Mouse (Mus musculus): Measurements from ENCODE around the gene Agpat4. TPM values are rescaled to one million over a fixed set of nuclear protein-coding genes. Genes with fewer than 3 reads are reported as not detected.
A peak's percentile ranks its signal among the peaks of the same experiment; 100 is the strongest.

Gene Agpat4
- polyA plus RNA-seq, 1 experiment, result 50.1 TPM

- TF ChIP-seq CTCF (IDR thresholded peaks at IDR 0.05; ENCODE audit: borderline replicate concordance, insufficient read depth, low read depth, low read length), result no peak
- TF ChIP-seq POLR2A (IDR thresholded peaks at IDR 0.05; ENCODE audit: borderline replicate concordance, insufficient read depth, low read length), result no peak
- Histone ChIP-seq H3K27me3 (ENCODE audit: control insufficient read depth, insufficient read depth, low read length) (no peaks in the 10 kb centered on the region), H3K4me3 (replicated peaks; ENCODE audit: insufficient read depth, low read depth, low read length) (no peak overlapping the region), H3K27ac (ENCODE audit: insufficient read depth, low read length) (no peak overlapping the region), H3K4me1 (ENCODE audit: control insufficient read depth, insufficient read depth, low read length) (peaks cover 23% of the 10 kb centered on the region)
- 97% methylated on average over 3 of the region's 3 CpGs for WGBS
- DNase-seq, result no peak
Measured at GRCm38 (mm10) chr17:12156661-12157060, 38.2 kb downstream of the Agpat4 start.

GRCm38 (mm10) chr17:12157203-12157602 is 38.7 kb downstream of the Agpat4 start:
- no peaks in the 10 kb centered on the region for H3K27me3 ChIP-seq (ENCODE audit: control insufficient read depth, insufficient read depth, low read length)
- no peak overlapping the region for H3K27ac ChIP-seq (ENCODE audit: insufficient read depth, low read length)
- no peak for TF ChIP-seq CTCF (IDR thresholded peaks at IDR 0.05; ENCODE audit: borderline replicate concordance, insufficient read depth, low read depth, low read length)
- DNase-seq, result peak in 1 of 2 experiments; percentile 42
- H3K4me1 ChIP-seq (ENCODE audit: control insufficient read depth, insufficient read depth, low read length), result peaks cover 23% of the 10 kb centered on the region
- WGBS, result 74% methylated on average over 2 of the region's 2 CpGs
- no peak overlapping the region for H3K4me3 ChIP-seq (replicated peaks; ENCODE audit: insufficient read depth, low read depth, low read length)

DNA sequence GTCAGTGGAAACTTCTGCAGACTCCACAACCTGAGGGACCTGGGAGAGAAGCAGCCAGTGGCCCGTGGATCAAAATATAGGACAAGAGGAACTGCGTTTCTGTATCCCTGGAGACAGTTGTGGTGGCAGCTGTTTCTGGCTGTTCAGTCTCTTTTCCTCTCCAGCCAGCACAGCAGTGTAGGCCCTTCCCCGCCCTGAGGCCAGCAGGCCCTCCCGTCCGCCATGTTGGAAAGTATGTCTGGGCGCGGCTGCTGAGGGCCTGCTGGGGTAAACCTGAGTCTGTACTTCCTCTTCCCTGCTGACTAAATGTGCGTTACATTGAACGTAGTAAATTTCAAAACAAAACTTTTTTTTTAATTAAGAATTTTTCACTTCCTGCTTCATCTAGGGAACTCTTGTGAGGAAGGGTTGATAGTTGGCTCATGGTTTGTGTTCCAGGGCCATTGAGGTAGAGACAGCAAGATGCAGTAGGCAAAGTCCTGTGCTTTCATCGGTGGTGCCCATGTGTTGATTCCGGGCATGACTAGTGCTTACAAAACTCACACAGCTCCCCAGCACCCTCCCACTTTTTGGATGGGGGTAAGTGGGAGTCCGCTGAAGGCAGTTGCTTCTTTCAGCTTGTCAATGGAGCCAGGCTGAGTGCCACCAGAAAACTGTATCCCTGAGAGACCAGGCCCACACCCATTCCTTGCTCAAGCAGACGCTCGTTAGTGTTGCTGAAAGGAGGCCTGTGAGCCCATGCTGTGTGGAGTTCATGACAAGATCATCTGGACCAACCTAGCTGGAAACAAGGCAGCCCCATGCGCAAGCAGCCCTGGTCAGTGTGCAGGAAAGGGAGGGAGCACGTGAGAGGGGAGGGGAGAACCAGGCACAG is 40.9 kb downstream of the Agpat4 start:
- no peaks in the 10 kb centered on the region for H3K27me3 ChIP-seq (ENCODE audit: control insufficient read depth, insufficient read depth, low read length)
- no peak for DNase-seq
- H3K4me1 ChIP-seq (ENCODE audit: control insufficient read depth, insufficient read depth, low read length), result peaks cover 23% of the 10 kb centered on the region
- H3K27ac ChIP-seq (ENCODE audit: insufficient read depth, low read length), result no peak overlapping the region
- TF ChIP-seq POLR2A (IDR thresholded peaks at IDR 0.05; ENCODE audit: borderline replicate concordance, insufficient read depth, low read length) (no peak), CTCF (IDR thresholded peaks at IDR 0.05; ENCODE audit: borderline replicate concordance, insufficient read depth, low read depth, low read length) (no peak)
- WGBS, result 85% methylated on average over 16 of the region's 16 CpGs
- H3K4me3 ChIP-seq (replicated peaks; ENCODE audit: insufficient read depth, low read depth, low read length), result no peak overlapping the region

DNA sequence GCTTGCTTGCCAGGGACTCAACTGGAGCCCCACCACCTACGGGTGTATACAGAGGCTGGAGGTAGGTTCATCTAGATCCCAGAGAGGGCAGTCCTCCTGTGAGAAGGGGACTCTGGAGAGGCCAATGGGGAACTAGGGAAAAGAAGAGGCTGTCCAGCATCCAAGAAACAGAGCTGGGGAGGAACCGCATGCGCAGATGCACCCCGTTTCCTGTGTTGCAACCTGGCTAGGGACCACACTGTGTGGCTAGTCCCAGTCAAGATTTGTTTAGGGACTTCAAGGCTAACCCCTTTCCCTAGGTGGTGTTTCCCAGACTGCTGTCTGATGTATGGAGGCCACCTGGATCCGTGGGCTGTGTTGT is 41.5 kb downstream of the Agpat4 start:
- TF ChIP-seq CTCF (IDR thresholded peaks at IDR 0.05; ENCODE audit: borderline replicate concordance, insufficient read depth, low read depth, low read length) (no peak), POLR2A (IDR thresholded peaks at IDR 0.05; ENCODE audit: borderline replicate concordance, insufficient read depth, low read length) (no peak)
- DNase-seq, result no peak
- Histone ChIP-seq H3K27ac (ENCODE audit: insufficient read depth, low read length) (no peak overlapping the region), H3K4me1 (ENCODE audit: control insufficient read depth, insufficient read depth, low read length) (peaks cover 23% of the 10 kb centered on the region), H3K27me3 (ENCODE audit: control insufficient read depth, insufficient read depth, low read length) (no peaks in the 10 kb centered on the region), H3K4me3 (replicated peaks; ENCODE audit: insufficient read depth, low read depth, low read length) (no peak overlapping the region)
- WGBS, result 71% methylated on average over 5 of the region's 5 CpGs

- peak in 1 of 2 experiments; percentile 62 for DNase-seq
- no peak overlapping the region for H3K4me3 ChIP-seq (replicated peaks; ENCODE audit: insufficient read depth, low read depth, low read length)
- 20% methylated on average over 2 of the region's 2 CpGs for WGBS
Measured at GRCm38 (mm10) chr17:12160540-12160939, 42.0 kb downstream of the Agpat4 start.

GRCm38 (mm10) chr17:12160984-12161764 is 42.7 kb downstream of the Agpat4 start:
- TF ChIP-seq POLR2A (IDR thresholded peaks at IDR 0.05; ENCODE audit: borderline replicate concordance, insufficient read depth, low read length) (no peak), CTCF (IDR thresholded peaks at IDR 0.05; ENCODE audit: borderline replicate concordance, insufficient read depth, low read depth, low read length) (no peak)
- peaks cover 19% of the 10 kb centered on the region for H3K4me1 ChIP-seq (ENCODE audit: control insufficient read depth, insufficient read depth, low read length)
- no peak for DNase-seq
- no peak overlapping the region for H3K27ac ChIP-seq (ENCODE audit: insufficient read depth, low read length)
- H3K4me3 ChIP-seq (replicated peaks; ENCODE audit: insufficient read depth, low read depth, low read length), result no peak overlapping the region
- no peaks in the 10 kb centered on the region for H3K27me3 ChIP-seq (ENCODE audit: control insufficient read depth, insufficient read depth, low read length)
- 85% methylated on average over 13 of the region's 13 CpGs for WGBS

More at GRCm38 (mm10) chr17:12160540-12160939, 42.0 kb downstream of the Agpat4 start:
- Histone ChIP-seq H3K4me1 (ENCODE audit: control insufficient read depth, insufficient read depth, low read length) (peaks cover 23% of the 10 kb centered on the region), H3K27ac (ENCODE audit: insufficient read depth, low read length) (no peak overlapping the region), H3K27me3 (ENCODE audit: control insufficient read depth, insufficient read depth, low read length) (no peaks in the 10 kb centered on the region)
- TF ChIP-seq POLR2A (IDR thresholded peaks at IDR 0.05; ENCODE audit: borderline replicate concordance, insufficient read depth, low read length) (no peak), CTCF (IDR thresholded peaks at IDR 0.05; ENCODE audit: borderline replicate concordance, insufficient read depth, low read depth, low read length) (no peak)

- TF ChIP-seq CTCF (IDR thresholded peaks at IDR 0.05; ENCODE audit: borderline replicate concordance, insufficient read depth, low read depth, low read length), result no peak
- no peak overlapping the region for H3K4me3 ChIP-seq (replicated peaks; ENCODE audit: insufficient read depth, low read depth, low read length)
- 89% methylated on average over 7 of the region's 7 CpGs for WGBS
- H3K27ac ChIP-seq (ENCODE audit: insufficient read depth, low read length), result no peak overlapping the region
- peaks cover 18% of the 10 kb centered on the region for H3K4me1 ChIP-seq (ENCODE audit: control insufficient read depth, insufficient read depth, low read length)
- H3K27me3 ChIP-seq (ENCODE audit: control insufficient read depth, insufficient read depth, low read length), result no peaks in the 10 kb centered on the region
- DNase-seq, result no peak
Measured at GRCm38 (mm10) chr17:12161877-12162276, 43.4 kb downstream of the Agpat4 start.

DNA sequence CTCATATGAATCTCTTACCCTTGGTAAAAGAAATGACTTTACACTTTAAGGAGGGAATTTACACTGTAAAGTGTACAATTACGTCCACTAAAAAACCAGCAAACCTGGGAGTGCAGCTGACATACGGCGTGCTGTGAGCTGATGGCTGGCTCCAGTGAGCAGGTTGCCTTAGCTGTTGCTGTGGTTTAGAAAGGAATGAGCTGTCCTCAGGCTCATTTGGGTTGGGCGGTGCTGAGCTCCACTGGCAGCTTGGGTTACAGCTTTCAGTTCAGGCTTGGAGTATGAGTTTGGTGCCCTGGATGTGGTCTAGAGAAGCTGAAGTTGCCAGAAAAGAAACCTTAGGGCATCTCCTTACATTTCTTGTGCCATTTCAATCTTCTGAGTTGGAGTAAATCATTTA is 44.3 kb downstream of the Agpat4 start:
- no peaks in the 10 kb centered on the region for H3K27me3 ChIP-seq (ENCODE audit: control insufficient read depth, insufficient read depth, low read length)
- no peak for DNase-seq
- WGBS, result 77% methylated on average over 4 of the region's 4 CpGs
- H3K4me1 ChIP-seq (ENCODE audit: control insufficient read depth, insufficient read depth, low read length), result peaks cover 18% of the 10 kb centered on the region
- H3K27ac ChIP-seq (ENCODE audit: insufficient read depth, low read length), result no peak overlapping the region
- TF ChIP-seq POLR2A (IDR thresholded peaks at IDR 0.05; ENCODE audit: borderline replicate concordance, insufficient read depth, low read length), result no peak
- TF ChIP-seq CTCF (IDR thresholded peaks at IDR 0.05; ENCODE audit: borderline replicate concordance, insufficient read depth, low read depth, low read length), result no peak
- no peak overlapping the region for H3K4me3 ChIP-seq (replicated peaks; ENCODE audit: insufficient read depth, low read depth, low read length)

All from cerebellum, adult 2 months (tissue).